Mouse (Mus musculus) spleen, postnatal 14 days (tissue): Measurements from ENCODE around the gene Igsf9b.

Experiments
- DNase-seq, 2 experiments: peaks; one replicate each; pipeline ENCODE4 v3.0.0; 2021 to 2022; ENCODE audit warnings: low spot score in 2 of 2

Gene Igsf9b

GRCm38 (mm10) chr9:27331538-27331937, 32.5 kb downstream of the Igsf9b start:
- no peak for DNase-seq

DNA sequence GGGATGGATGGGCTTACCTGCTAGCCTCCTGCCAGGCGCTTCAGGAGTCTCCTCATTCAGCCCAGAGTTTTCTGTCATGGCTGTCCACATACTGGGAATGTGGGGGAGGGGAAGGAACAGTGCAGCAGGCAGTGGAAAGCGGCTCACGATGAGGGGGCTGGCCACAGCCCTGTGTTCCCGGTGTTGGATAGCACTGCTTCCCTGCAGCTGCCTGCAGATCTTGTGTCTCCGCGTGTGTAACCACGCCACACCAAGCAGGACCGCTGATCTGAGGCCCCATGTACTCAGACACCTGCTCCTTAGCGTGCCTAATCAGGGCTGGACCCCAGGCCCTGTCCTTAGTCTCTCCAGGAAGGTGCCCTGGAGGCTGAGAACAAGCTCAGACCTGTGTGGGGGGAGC, 35.9 kb downstream of the Igsf9b start:
- DNase-seq, result no peak

GRCm38 (mm10) chr9:27336962-27337636, 38.1 kb downstream of the Igsf9b start:
- no peak for DNase-seq

GRCm38 (mm10) chr9:27339168-27339567, 40.2 kb downstream of the Igsf9b start:
- no peak for DNase-seq

- DNase-seq, result no peak
Measured at GRCm38 (mm10) chr9:27346541-27347269, 47.7 kb downstream of the Igsf9b start.

DNA sequence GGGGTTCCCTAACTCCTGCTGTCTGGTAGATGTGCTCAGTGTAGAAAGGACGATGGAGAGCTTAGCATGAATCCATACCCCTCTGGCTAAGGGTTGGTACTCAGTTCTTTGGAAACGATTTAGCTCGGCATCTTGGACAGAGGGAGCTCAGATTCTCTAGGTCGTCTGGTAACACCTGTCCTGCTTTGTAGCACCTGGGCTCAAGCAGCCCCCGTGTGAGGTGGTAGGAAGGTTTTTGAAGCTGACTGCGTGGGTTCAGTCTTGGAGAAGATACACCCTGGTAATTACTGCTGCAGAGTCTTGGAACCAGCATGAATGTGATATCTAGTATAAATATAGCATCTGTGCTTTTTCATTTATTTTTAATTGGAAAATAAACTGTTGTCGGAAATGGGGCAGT, 54.1 kb downstream of the Igsf9b start:
- no peak for DNase-seq

GRCm38 (mm10) chr9:27357893-27358292, 58.9 kb downstream of the Igsf9b start:
- DNase-seq, result no peak

DNA sequence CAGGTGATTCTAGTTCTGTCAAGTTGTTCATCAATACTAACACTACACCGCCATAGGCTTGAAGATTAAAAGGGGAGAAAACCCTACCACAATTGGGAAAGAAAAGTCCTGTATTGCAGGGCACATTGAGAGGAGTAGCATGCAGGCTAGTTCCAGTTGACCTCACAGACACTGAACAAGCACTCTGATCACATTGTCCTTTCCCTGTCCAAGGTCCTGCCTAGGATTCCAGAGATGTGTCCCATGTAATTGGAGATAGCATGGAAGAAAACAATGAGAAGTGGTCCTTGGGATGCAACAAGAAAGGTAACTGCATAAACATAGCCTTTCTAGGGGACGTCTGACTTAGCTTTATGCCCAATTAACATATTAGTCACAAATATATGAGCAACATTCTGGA, 68.2 kb downstream of the Igsf9b start:
- DNase-seq, result no peak

DNA sequence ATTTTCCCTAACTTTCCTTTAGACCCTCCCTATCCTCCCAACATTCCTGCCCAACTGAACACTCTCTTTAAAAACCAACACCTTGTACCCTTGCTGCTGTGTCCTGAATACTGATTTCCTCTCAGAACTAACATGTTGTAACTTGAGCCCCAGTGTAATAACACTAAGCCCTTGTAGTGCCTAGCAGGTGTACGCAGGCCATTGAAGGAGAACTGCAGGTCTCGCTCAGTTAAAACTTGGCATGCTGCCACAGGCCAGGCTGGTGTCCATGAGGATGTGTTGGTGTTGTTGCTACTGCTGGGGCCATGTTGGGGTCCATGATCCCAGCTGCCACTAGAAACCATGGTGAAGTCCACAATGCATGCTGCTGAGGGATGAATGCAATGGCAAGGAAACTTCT, 70.1 kb downstream of the Igsf9b start:
- DNase-seq, result no peak

- DNase-seq, result no peak
Measured at GRCm38 (mm10) chr9:27375746-27376145, 76.7 kb downstream of the Igsf9b start.

DNA sequence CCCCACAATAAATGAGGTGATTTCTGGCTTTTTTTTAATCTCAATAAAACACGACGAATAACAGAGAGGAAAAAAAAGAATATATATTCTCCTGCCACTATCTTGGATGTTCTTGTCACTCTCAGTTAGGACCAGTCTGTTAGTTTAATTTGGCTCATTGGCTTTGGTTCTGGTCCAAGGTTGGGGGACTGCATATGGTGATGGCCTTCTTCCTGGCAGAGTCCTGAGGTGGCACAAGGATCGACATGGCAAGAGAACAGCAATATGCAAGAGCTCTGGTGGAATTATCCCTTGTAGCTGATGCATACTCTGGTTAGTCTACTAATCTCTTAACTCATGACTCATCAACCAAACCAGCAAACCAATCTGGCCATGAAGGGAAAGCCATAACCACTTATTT, 87.9 kb downstream of the Igsf9b start:
- DNase-seq, result no peak

- no peak for DNase-seq
Measured at GRCm38 (mm10) chr9:27396500-27396899, 97.5 kb downstream of the Igsf9b start, which contains the start of gene Spata19. Gene Spata19 (plus strand): TSS chr9:27396800.

GRCm38 (mm10) chr9:27401169-27401568, 102.2 kb downstream of the Igsf9b start:
- DNase-seq, result no peak
